Mouse (Mus musculus): Measurements from ENCODE around the gene Snd1. TPM values are rescaled to one million over a fixed set of nuclear protein-coding genes. Genes with fewer than 3 reads are reported as not detected.

Gene Snd1
- total RNA-seq, 2 experiments from 2014 or later: 115 to 117 TPM

DNA sequence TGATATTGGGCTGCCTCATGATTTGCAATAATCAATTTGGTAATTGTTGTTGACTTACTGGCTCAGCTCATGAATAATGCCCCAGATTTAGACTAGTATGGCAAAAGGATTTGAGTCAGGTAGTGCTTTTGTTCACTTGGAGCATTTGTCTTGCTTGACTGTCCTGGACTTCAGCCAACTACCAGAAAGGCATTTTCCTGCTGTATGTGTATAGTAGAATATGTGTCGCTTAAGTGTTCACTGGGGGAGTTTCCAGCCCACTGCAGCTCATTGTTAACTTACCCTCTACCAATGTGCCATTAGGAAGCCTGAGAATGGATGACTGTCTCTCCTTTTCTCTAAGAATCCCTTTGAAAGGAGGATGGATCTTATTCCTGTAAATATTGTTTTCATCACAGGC, 268.6 kb downstream of the Snd1 start:
- DNase-seq (ENCODE audit: low spot score in 2 of 2): no peak

DNA sequence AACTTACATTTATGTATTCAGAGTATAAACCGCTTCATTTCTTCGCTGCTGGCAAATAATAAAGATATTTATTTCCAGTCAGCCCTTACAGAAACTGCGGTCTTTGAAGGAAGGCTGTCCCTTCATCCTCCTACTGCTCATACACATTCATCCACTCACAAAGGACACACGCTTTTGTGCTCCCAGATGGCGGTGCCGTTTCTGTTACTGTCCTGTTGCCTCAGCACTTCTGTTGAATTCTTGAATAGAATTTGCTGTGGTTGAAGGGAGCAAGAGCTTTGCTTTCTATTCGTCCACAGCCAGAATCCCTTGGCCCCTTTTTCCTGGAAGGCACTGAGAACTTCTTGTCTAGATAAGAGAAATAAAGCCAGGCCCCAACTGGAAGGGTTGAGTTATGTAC, 270.9 kb downstream of the Snd1 start:
- DNase-seq (ENCODE audit: low spot score in 2 of 2): peak in 1 of 2 experiments; percentile 42

DNA sequence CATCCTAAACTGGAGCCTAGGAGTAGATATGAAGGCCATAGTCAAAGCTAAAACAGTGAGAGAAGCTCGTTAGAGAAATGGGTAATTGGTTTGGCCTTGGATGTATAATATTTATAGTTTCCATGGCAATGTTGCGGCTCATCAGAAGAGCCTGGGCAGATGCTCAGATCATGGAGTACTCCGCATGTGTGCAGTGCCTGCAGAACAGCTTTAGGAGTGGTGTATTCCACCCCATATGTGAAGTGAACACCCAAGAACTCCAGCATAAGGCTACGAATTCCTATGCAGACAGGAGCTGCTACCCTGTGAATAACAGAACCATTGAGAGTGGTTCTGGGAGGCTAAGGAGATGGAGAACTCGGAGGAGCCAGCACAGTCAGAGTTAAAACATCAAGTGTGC, 272.1 kb downstream of the Snd1 start:
- DNase-seq (ENCODE audit: low spot score in 2 of 2): peak in 1 of 2 experiments; percentile 65

DNA sequence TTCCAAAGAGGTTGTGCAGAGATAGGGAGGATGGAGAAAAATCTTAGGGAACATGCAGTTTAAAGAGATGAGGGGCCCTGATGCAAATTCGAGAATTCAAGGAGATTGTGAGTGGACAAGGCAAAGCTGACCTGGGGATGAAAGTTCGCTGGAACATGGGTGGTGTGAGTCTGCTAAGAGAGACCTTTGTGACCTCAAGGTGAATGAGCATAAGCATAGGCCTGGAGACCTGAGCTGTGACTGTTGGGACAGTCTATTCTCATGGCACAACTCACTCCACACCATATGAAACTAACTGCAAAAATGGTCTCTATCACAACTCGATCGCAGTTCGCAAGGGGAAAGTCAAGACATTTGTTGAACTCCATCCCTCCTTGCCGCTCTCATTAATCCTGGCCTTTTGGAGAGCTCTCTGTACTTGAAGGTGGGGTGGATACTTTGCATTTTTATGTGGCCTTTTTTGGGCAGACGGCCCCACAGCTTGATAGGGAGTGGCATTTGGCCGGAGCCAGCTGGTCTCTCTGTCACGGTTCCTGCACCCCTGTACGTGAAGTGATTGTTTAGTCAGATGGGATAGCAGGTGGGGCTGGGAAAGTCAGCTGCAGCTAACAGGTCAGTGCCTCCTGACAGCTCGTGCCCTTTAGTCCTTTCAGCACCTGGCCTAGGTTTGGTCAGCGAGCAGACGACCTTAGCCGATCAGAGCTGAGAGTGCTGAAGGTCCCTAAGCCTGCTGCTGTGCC, 273.2 kb downstream of the Snd1 start:
- DNase-seq (ENCODE audit: low spot score in 2 of 2): no peak

DNA sequence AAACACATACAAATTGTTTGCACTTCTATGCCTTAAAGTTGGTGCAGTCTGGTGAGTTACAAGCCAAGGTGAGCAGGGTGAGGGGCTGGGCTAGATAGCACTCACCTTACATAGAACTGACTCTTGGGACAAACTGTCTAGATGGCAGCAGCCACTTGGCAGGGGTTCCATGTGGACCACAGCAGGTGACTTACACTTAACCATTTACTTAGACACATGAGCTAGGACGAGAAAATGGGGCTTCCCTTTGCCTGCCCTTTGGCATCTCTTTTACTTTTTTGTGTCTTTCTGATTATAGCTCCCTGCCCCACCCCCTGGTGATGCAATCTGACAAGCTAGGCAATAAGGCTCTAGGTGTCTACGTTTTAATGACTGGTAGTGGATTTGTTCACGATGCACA, 274.3 kb downstream of the Snd1 start:
- DNase-seq (ENCODE audit: low spot score in 2 of 2): no peak

DNA sequence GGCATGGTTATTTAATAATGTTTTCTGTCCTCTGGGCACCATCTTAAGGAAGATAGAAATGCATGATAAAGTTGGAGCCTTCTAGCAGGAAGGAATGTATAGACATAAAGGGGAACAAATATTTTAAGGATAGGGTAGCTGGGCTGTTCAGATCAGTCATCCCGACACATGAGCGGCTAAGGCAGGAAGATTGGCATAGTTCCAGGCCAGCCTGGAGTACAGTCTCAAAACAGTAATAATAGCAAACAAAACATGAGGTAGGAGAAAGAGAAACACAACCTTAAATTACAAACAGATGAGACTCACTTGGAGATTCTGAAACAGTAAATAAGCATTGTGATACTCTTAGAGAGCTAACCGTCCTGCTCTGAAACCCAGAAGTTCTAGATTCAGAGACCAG, 276.2 kb downstream of the Snd1 start:
- no peak for DNase-seq (ENCODE audit: low spot score in 2 of 2)

DNA sequence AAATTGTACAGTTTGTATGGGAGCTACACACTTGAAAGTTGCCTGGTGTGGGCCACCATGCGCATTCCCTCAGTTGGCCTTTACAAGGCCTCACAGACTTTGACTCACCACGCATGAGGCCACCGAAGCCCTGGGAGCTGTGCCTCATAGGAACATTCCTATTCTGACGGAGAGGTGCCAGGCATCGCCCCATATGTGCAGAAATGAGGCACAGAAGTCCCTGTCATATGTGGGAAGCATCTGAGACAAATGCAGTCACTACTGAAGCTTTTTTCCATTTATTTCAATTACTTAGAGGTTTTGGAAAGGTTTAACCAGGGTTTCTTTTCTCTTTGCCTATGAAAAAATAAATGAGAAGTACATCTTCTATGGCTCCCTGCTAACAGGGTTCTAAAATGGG, 278.3 kb downstream of the Snd1 start:
- DNase-seq (ENCODE audit: low spot score in 2 of 2): peak; percentile 73 to 89

DNA sequence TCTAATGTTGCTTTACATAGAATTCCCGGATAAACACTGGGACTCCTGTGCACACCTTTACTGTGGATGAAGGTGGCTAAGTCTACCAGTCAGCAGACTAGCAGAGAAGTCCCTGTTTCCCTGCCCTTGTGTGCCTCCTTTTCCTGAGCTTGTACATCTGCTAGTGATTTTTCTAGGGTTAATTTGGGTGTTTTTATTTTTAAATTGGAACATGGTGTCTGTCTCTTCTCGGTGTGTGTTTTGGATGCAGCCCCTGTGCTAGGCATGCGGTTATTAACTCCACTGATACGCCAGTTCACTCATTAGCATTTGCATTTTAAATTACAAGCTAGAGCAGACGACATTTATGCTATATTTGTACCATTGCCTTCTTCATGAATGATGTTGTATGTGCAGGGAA, 278.7 kb downstream of the Snd1 start:
- DNase-seq (ENCODE audit: low spot score in 2 of 2): peak in 1 of 2 experiments; percentile 76

DNA sequence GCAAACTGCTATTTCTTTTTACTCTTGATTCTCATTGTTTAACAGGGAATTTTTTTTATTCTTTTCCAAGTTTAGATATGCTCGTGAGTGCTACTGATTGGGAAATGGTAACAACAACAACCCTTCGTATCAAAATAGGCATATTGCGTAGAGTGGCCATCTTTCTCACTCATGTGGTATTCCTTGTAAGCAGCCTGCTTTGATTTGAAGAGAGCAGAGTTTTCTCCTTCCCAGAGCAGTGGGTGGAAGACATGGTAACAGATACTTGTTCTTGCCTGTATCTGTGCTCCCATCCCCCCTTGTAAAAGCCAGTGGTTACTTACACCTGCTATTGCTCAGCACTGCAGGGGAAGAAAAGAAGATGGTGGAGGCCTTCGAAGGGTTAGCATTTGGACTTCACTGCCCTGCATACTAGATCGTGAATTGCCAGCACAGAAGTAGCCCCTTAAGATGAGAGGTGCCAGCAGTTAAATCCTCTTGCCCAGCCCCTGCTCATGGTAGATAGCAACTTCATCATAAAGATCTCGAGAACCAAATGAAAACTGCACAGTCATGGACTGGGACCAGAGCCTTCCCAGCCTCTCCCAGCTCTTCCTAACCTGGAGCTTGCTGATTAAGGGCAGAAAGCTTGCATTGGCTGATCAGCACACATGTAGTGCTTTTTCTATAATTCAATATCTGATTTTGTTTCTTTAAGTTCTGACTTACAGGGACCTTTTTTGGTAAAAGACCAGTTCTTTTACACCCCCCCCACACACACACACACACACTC, 279.4 kb downstream of the Snd1 start:
- DNase-seq (ENCODE audit: low spot score in 2 of 2): peak in 1 of 2 experiments; percentile 45

DNA sequence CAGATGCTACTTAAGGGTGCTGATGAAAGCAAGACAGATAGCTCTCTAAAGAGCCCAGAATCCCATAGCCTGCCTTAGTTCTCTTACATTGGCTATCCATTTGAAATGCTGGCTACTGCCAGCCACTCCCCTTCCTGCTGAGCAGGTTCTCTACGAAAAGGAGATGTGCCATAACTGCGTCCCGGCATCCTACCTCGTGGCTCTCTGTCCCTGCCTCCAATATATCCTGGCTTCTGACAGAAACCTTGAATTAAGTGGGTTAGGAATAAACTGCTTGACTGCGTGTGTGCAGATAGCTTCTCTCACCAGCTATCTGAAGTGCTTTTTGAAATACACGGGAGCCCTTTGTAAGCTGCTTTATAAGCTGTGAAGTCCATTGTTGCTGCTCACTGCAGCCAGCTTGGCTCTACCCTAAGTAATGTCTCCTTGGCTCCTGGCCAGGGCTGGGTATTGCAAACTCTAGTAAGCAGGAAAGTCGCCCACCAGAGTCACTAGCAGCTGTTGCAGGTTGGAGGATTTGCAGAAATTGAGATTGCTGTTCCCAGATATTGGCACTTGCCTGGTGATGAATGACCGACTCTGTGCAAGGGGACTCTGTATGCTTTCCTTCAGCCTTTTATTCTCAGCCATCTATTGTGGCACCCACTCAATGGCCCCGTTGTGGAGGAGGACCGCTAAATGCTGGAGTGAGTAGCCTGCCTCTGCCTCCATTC, 281.5 kb downstream of the Snd1 start:
- peak; percentile 49 to 76 for DNase-seq (ENCODE audit: low spot score in 2 of 2)

DNA sequence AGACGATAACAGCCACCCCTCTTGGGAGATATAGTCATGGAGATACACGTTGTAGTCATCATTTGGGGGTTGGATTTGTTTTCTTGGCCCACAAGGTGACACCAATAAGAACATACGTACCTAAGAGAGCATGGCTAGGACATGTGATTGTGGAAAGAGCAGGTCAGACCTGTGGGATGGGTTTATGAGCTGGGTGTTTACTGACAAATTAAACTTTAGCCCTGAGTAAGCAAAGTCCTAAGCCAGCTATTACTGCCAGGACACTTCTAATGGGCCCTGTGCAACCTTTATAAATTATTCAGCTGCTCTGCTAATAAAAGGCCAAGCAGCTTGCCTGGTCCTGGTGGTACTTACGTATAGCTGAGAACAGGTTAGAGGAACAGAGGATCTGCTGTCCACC, 283.4 kb downstream of the Snd1 start:
- DNase-seq (ENCODE audit: low spot score in 2 of 2): no peak

DNA sequence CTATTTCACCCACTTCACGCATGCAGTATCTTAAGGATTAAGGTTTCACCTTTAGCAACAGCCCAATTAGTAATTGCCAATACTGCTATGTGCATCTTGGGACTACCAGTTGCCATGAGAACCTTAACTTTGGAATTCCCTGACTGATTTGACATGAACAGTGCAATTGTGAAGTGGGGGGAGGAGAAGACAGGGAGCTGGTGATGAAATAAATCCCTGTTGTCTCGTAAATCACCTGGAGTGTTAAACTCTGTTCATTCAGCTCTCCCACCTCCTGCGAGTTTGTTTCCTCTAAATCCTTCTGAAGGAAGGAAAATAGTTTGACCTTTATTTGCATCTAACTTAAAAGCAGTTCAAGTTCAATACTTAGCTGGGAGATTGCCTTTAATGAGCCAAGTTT, 286.8 kb downstream of the Snd1 start:
- no peak for DNase-seq (ENCODE audit: low spot score in 2 of 2)

DNA sequence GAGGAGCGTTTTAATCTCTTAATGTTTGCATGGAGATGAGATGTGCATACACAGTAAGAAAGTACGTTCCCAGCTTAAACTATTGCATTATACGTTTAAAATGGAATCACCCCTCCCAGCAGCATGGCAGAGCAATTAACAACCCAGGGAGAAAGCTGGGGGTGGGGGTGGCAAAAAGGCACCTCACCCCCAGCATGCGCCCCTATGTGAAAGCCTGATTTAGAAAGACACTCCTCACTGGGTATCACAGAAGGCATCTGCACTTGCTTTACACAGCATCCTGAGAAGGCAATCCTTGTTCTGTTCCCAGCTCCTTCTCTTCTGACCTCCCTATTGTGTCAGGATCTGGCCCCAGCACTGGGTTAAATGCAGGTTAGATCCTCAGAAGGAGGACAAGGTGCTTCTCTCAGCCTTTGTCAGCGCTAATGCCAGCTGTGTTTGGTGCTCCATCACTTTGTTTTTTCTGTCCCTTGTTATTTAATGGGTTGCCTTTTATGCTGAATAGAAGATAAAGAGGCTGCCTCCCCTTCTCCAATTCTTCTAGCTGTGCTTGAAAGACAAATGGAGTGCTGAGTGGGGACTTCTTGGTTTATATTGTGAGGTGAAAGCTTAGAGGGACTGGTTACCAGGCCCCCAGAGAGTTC, 287.3 kb downstream of the Snd1 start:
- no peak for DNase-seq (ENCODE audit: low spot score in 2 of 2)

DNA sequence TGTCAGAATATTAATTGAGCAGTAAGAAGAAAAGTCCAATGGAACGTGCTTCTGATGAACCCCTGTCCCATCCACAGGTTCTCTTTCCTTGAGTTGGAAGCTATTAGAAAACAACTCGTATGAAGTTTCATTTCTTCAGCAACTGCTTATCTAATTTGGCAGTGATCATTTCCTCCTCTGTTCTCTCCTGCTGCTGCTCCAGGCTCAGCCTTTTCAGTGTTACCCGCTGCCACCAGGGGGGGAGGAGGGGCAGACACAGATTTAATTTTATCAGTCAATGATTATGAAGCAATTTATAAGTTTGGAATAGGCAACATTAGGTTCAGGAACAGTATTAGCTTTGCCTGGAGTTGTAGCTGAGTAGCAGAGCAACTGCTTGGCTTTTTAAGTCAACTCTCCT, 291.7 kb downstream of the Snd1 start:
- DNase-seq (ENCODE audit: low spot score in 2 of 2): no peak

DNA sequence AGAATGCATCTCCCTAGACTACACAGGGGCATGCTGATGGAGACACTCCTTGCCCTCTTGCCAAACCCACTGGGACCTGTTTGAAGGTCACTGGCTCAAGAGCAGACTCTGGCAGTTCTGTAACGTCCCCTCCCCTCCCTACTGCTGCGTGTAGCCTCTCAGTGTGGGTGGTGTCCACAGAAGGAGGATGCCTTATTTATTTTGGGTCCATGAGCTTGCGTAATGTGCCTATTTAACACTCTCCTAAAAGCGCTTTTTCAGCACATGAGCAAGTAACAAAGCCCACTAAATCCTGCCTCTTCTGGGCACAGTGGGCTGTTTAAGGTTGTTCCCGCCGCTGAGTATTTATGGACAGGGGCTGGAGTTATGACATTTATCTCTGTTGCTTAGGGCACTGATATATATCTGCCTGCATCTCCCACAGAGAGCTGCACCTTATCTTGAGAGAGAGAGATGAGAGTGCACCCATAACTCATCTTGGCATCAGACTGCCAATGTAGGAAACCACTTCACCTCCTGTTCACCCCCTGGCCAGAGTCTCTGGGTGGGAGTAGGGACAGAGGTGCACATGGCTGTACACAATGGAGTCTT, 293.0 kb downstream of the Snd1 start:
- DNase-seq (ENCODE audit: low spot score in 2 of 2): no peak

DNA sequence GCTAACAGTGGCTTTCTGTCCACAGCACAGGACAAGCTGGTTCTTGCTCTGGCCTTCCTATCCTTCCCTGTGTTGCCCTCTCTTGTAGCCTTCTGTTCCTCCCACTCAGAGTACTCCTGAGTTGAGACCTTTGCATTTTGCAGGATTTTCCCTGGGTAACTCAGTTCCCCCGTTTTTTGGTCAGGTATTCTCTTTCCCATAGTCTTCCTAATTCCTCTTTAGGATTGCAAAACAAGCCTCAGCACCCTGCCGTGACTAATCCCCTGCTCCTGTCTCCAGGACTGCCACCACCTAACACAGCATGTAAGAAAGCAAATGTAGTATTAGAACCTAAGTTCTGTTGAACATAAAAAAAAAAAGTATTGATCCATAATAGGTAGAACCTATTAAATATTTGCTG, 296.4 kb downstream of the Snd1 start:
- DNase-seq (ENCODE audit: low spot score in 2 of 2): no peak

DNA sequence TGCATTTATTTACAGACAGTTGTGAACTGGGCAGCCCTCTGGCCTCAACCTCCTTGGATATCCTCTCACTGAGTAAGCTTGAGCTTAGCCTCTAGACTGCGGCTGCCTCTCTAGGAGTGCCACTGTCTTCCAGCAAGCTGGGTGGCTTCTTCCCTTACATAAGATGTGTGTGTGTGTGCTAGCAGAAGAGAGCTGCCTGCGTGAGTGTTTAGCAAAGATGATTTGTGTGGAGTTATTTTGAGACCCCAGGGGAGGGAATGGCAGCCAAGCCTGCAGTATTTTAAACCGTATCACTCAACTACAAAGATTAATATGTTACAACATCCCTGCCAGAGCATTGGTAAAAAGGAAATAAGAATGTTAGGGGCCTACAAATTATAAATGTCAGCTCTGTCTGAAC, 306.8 kb downstream of the Snd1 start:
- peak in 1 of 2 experiments; percentile 53 for DNase-seq (ENCODE audit: low spot score in 2 of 2)

DNA sequence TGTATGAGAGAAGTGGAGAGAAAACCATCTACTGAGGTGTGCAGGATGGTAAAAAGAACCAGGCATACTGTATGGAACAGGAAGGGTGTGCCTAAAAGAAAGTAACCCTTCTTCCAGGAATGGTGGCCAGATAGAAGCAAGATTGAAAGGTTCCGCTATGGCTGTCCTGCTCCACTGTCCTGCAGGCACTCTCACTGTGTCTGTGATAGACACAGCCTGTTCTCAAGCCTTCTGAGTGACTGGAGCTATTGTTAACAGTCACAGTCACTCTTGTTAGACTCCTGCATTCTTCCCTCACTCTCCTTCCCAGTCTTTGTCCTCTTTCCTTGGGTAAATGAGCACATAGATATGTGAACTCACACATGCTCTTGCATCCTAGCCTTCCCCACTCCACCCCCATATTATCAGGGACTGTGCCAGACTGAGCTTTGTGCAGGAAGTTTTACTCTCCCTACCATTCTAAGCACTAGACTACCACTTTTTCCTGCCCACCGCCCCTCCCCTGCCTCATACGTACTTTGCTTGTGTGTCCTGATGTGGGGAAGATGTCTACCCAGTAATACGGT, 308.2 kb downstream of the Snd1 start:
- DNase-seq (ENCODE audit: low spot score in 2 of 2): no peak

DNA sequence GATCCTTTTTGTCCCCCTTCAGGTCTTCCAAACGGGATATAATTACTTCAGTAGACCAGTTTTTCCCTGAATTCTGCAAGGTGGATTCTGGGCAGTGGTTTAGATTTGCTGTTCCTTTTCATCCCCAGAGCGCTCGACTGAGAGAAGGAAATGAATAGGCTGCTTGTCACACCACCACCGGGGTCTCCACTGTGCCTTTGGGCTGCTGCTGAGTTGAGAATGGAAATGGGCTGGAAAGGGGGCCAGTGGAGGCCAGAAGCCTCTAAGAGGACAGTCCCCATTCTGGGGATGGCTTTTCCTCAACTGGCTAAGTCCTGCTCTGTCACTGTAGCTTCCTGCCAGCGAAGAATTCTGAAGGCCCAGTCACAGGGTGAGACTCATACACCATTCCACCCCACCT, 309.0 kb downstream of the Snd1 start:
- no peak for DNase-seq (ENCODE audit: low spot score in 2 of 2)

DNA sequence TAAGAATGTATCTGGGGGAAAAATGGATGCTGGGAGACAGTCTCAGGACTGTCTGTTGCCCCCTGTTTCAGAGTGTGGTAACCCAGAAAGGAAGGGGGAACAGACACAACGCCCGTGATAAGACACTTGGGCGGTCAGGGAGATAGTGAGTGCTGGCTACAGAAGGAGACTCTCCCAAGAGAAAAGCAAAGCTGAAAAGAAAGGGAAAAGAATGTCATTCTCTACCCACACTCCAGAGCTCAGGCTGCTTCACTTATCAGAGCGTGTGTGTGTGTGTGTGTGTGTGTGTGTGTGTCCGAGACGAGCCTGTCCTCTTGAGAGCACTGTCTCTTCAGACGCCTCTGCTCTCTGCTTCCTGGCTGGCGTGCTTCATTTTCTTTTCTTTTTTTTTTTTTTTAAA, 310.8 kb downstream of the Snd1 start:
- DNase-seq (ENCODE audit: low spot score in 2 of 2): no peak

DNA sequence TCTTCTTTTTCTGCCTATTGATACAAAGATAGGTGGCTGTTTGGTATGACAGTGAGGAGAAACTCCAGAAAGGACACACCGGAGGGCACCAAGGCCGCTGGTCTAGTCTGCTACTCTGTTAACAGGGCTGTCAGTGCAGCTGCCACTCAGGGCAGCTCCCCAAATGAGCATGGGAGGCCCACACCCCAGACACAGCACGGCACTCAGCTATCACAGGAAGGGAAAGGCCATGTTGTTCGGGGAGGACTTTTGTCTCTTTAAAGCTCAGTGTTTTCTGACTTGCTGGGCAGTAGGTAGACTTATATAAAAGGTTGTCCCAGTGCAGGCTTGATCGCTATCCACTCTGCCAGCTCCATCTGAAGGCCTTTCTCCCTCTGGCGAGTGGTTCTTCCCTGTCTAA, 312.2 kb downstream of the Snd1 start:
- DNase-seq (ENCODE audit: low spot score in 2 of 2): no peak

Data from layer of hippocampus, adult 18-20 months (tissue).